Mouse (Mus musculus) midbrain, embryonic 10.5 days (tissue): ENCODE measurements around the gene Hist1h4m. TPM values are rescaled to one million over a fixed set of nuclear protein-coding genes. Genes with fewer than 3 reads are reported as not detected.
A peak's percentile ranks its signal among the peaks of the same experiment; 100 is the strongest.
"Not testable (repeated sequence)": the region's sequence is repeated elsewhere in the genome, so short reads cannot be mapped to it uniquely, and the experiment has no call there.

Experiments used
- DNase-seq: peaks from one replicate; pipeline ENCODE4 v3.0.0-alpha.2; 2017; ENCODE audit warnings: low spot score
- H3K27ac ChIP-seq: fragments of 300-500 bp; sonication (generic); replicated peaks from 2 replicates; pipeline ENCODE4 v1.5.1; 2016; ENCODE audit warnings: mild to moderate bottlenecking
- H3K27me3 ChIP-seq: fragments of 300-500 bp; sonication (generic); 2 replicates; pipeline ENCODE4 v1.6.1; 2016; ENCODE audit warnings: low read depth, mild to moderate bottlenecking; ENCODE audit not compliant: poor library complexity, severe bottlenecking
- H3K36me3 ChIP-seq: fragments of 300-500 bp; sonication (generic); 2 replicates; pipeline ENCODE4 v1.6.1; 2016; ENCODE audit warnings: mild to moderate bottlenecking, moderate library complexity
- H3K4me1 ChIP-seq: fragments of 300-500 bp; sonication (generic); 2 replicates; pipeline ENCODE4 v1.6.1; 2016
- H3K4me3 ChIP-seq: fragments of 300-500 bp; sonication (generic); 2 replicates; pipeline ENCODE4 v1.5.1; 2016; ENCODE audit warnings: mild to moderate bottlenecking, moderate library complexity
- H3K9me3 ChIP-seq: fragments of 300-500 bp; sonication (generic); replicated peaks from 2 replicates; pipeline ENCODE4 v1.6.1; 2016; ENCODE audit warnings: mild to moderate bottlenecking
- WGBS: fragments of 180-500 bp; shearing (Covaris S2); methylation state at CpG from one replicate; pipeline ENCODE4 v1.1.7; 2016; 5-methylcytosine and 5-hydroxymethylcytosine counted together
- polyA plus RNA-seq: library from polyadenylated mRNA; unstranded; fragments of >200 nt; fragmentation: Nextera tagmentation; extraction: Ambion mirVana; gene quantifications from 2 replicates; pipeline ENCODE4 v1.2.1, GENCODE M21; 2016

Gene Hist1h4m
- not detected in 2 replicates for polyA plus RNA-seq

- H3K36me3 ChIP-seq, H3K4me1 ChIP-seq, DNase-seq, H3K9me3 ChIP-seq, H3K27me3 ChIP-seq: not testable (repeated sequence)
- no CpG with 5 or more reads among the region's 24 CpGs for WGBS
- Histone ChIP-seq H3K27ac (peak within 1 kb of the TSS; percentile 71), H3K4me3 (peak within 1 kb of the TSS; percentile 40)
Observed at GRCm38 (mm10) chr13:21811539-21811938, at the start of gene Hist1h4m. Gene Hist1h4m (plus strand): TSS chr13:21811746.

DNA sequence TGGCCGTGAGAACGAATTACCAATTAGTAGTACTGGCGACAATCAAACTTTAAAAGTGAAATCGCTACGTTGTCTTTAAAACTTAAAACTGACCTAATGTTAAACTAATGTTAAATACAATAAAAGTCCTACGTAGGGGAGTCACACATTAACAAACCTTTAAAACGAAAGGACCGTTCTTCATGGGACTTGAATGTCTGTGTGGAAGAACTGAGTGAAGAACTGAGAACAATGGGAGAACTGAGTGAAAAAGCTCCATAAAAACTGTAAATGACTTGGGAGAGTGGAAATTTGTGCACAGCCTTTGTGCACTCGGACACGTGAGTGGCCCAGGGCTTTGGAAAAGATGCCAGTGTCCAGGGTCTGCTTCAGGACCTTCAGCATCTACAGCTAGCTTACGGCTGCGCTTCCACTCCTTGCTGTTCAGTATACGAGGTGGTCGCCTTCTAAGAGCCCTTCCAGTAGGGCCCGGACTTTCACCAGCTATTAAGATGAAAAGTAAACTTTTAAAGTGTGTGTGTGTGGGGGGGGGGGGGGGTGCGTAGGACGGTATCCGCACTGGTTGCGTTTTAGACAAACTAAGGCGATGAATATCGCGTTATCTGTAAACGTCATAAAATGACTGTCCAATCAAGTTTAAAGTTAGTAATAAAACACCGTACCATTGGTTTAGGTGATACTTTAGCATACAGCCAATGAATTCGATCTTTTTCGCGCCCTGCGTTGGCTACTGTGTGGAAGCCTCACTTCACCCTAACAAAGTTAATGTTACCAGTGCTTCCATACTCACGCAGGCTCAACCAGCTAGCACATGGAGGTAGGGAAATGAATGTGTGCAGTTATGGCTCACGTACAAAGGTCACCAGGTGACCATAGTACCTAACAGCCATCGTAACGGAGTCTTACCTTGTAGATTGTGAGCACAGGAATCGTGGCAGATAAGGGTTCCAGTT, 32.5 kb upstream of the Hist1h4m start:
- DNase-seq: peak; percentile 73
- Histone ChIP-seq H3K27me3 (no peaks in the 10 kb centered on the region), H3K36me3 (peaks cover 2% of the 10 kb centered on the region; the same call in 1 of the 2 replicates), H3K27ac (peak overlapping the region; percentile 97), H3K4me1 (peaks cover 41% of the 10 kb centered on the region), H3K4me3 (peak overlapping the region; percentile 76), H3K9me3 (no peaks in the 10 kb centered on the region)
- 8% methylated on average over 33 of the region's 33 CpGs for whole genome bisulfite sequencing

GRCm38 (mm10) chr13:21779767-21780731, 31.5 kb upstream of the Hist1h4m start, which contains the start of gene Hist1h1b:
Gene Hist1h1b (minus strand): TSS chr13:21780625.
- no peaks in the 10 kb centered on the region for H3K9me3 ChIP-seq
- H3K36me3 ChIP-seq: no peaks in the 10 kb centered on the region
- no peaks in the 10 kb centered on the region for H3K27me3 ChIP-seq
- H3K4me1 ChIP-seq: peaks cover 46% of the 10 kb centered on the region
- WGBS: under 1% methylated on average over 44 of the region's 44 CpGs
- H3K4me3 ChIP-seq: peak within 1 kb of the TSS; percentile 76
- peak within 1 kb of the TSS; percentile 97 for H3K27ac ChIP-seq
- DNase-seq: peak; percentile 82

DNA sequence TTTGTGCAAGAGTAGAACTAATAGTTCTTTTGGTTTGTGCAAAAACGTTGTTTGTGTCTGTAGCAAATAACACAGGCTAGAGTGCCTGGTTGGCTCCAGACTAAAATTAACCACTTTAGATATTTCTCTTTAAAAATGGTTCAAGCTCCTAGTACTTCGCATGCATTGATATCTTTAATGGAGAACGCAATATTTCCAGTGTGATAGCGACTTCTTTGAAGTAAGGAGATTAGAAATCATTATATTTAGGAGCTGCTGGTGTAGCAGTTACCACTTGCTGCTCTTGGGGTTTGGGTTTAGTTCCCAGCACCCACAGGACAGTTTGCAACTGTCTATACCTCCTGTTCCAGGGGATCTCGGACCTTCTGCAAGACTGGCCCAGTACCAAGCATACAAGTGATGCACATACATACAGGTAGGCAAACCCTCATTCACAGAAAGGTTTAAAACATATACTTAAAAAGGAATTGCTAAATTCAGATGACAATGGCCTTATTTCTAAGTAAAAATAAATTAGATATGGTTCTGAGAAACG, 30.5 kb upstream of the Hist1h4m start:
- peaks cover 56% of the 10 kb centered on the region for H3K4me1 ChIP-seq
- DNase-seq: no peak
- no peaks in the 10 kb centered on the region for H3K9me3 ChIP-seq
- H3K36me3 ChIP-seq: no peaks in the 10 kb centered on the region
- peak overlapping the region; percentile 76 for H3K4me3 ChIP-seq
- 43% methylated on average over 6 of the region's 6 CpGs for WGBS
- no peaks in the 10 kb centered on the region for H3K27me3 ChIP-seq
- H3K27ac ChIP-seq: peak overlapping the region; percentile 97

- peak overlapping the region; percentile 97 for H3K27ac ChIP-seq
- H3K4me1 ChIP-seq: peaks cover 62% of the 10 kb centered on the region
- no peak overlapping the region; the same call in 1 of the 2 replicates for H3K4me3 ChIP-seq
- no peaks in the 10 kb centered on the region for H3K9me3 ChIP-seq
- H3K27me3 ChIP-seq: no peaks in the 10 kb centered on the region
- H3K36me3 ChIP-seq: no peaks in the 10 kb centered on the region
- 91% methylated on average over 1 of the region's 1 CpGs for WGBS
- no peak for DNase-seq
Observed at GRCm38 (mm10) chr13:21781639-21782038, 29.9 kb upstream of the Hist1h4m start.

DNA sequence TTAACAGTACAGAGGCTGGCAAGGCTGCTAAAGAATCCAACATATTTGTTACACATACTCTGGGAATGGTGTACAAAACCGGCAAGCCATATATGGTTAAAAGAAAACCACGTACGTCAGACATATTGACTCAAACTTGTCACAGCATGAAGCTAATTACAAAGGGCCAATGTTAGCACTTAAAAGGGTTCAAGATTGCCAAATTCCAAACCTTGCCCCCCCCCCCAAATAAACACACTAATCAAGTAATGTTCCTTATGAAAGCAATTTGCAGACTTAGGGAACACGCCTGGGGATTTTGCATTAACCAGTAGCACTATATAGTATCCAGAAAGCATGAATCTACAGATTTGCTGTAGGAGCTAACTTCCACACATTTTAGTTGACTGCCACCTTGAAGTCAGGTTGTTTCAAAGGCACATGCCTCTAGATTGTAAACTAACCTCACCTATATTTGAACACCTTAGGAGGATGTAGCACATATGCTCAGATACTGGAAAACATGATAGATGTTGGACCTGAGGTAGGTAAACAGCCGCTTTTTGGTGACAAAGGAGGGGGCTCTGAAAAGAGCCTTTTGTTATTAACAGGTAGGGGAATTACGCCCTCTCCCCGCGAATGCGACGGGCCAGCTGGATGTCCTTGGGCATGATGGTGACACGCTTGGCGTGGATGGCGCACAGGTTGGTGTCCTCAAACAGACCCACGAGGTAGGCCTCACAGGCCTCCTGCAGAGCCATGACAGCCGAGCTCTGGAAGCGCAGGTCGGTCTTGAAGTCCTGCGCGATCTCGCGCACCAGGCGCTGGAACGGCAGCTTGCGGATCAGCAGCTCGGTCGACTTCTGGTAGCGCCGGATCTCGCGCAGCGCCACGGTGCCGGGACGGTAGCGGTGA, 28.9 kb upstream of the Hist1h4m start:
- WGBS: 1% methylated on average over 19 of the region's 35 CpGs
- not testable (repeated sequence) for H3K27me3 ChIP-seq, H3K9me3 ChIP-seq, H3K36me3 ChIP-seq
- peak overlapping the region; percentile 97 for H3K27ac ChIP-seq
- DNase-seq: peak; percentile 58
- peak overlapping the region; percentile 59 for H3K4me3 ChIP-seq
- peaks cover 59% of the 10 kb centered on the region for H3K4me1 ChIP-seq

DNA sequence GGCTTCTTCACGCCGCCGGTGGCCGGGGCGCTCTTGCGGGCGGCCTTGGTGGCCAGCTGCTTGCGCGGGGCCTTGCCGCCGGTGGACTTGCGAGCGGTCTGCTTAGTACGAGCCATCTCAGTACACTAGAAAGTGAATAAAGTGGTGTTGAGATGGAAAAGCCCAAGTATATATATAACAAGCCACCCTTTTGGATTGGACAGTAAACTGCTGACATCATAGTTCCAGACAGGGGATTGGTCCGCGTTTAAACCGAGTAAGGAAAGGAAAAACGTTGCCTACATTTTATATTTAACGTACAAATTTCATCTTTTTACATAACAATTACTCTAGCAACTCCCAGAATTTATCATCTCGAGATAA, 28.3 kb upstream of the Hist1h4m start, which contains the start of gene Hist1h3i:
Gene Hist1h3i (minus strand): TSS at position 116 of the 363 bp plus-strand sequence.
- WGBS: under 1% methylated on average over 17 of the region's 20 CpGs
- Histone ChIP-seq H3K9me3 (no peaks in the 10 kb centered on the region), H3K4me3 (peak within 1 kb of the TSS; percentile 59), H3K27ac (peak within 1 kb of the TSS; percentile 97), H3K4me1 (peaks cover 58% of the 10 kb centered on the region), H3K27me3 (no peaks in the 10 kb centered on the region), H3K36me3 (no peaks in the 10 kb centered on the region)
- DNase-seq: peak; percentile 59

GRCm38 (mm10) chr13:21783734-21784161, 27.8 kb upstream of the Hist1h4m start:
- no peaks in the 10 kb centered on the region for H3K9me3 ChIP-seq
- H3K27me3 ChIP-seq: no peaks in the 10 kb centered on the region
- H3K36me3 ChIP-seq: no peaks in the 10 kb centered on the region
- DNase-seq: peak; percentile 59
- peaks cover 58% of the 10 kb centered on the region for H3K4me1 ChIP-seq
- H3K4me3 ChIP-seq: peak overlapping the region; percentile 59
- WGBS: 3% methylated on average over 9 of the region's 9 CpGs
- H3K27ac ChIP-seq: peak overlapping the region; percentile 92

- H3K36me3 ChIP-seq: no peaks in the 10 kb centered on the region
- H3K4me3 ChIP-seq: peak overlapping the region; percentile 59
- no peak for DNase-seq
- H3K4me1 ChIP-seq: peaks cover 63% of the 10 kb centered on the region
- WGBS: 20% methylated on average over 6 of the region's 6 CpGs
- H3K27me3 ChIP-seq: no peaks in the 10 kb centered on the region
- peak overlapping the region; percentile 92 for H3K27ac ChIP-seq
- no peaks in the 10 kb centered on the region for H3K9me3 ChIP-seq
Observed at GRCm38 (mm10) chr13:21784311-21784710, 27.2 kb upstream of the Hist1h4m start.

GRCm38 (mm10) chr13:21786189-21786898, 25.2 kb upstream of the Hist1h4m start:
- DNase-seq: peak; percentile 48
- H3K4me1 ChIP-seq: peaks cover 63% of the 10 kb centered on the region
- H3K27ac ChIP-seq: peak overlapping the region; percentile 92
- H3K36me3 ChIP-seq: no peaks in the 10 kb centered on the region
- H3K27me3 ChIP-seq: no peaks in the 10 kb centered on the region
- WGBS: 5% methylated on average over 8 of the region's 8 CpGs
- peak overlapping the region; percentile 55 for H3K4me3 ChIP-seq
- H3K9me3 ChIP-seq: no peaks in the 10 kb centered on the region
